Mouse (Mus musculus): Measurements from ENCODE around the gene Ston2.

DNA sequence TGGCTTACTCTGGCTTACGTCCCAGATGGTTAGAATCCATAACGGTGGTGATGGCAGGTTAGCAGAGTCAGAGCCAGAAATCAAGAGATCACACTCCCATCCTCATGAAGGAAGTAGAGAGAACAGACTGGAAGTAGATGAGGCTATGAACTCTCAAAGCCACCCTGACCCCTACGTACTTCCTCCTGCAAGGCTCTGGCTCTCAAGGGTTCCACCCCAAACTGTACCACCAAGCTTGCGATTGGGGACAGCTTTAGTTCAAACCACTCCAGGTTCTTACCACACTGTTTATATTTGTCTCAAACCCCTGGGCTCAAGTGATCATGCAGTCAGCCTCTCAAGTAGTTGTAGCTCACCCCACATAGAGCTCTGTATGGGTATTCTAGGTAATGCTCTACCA lies 49.8 kb downstream of the Ston2 start:
- no peak for TF ChIP-seq TAL1 (IDR thresholded peaks at IDR 0.05; ENCODE audit: low read length)
- TF ChIP-seq GATA1 (IDR thresholded peaks at IDR 0.05; ENCODE audit: low read length), result no peak
